Mouse (Mus musculus): ENCODE measurements around the gene Fam208b.

GRCm38 (mm10) chr13:3642049-3642448 lies 31.1 kb upstream of the Fam208b start:
- TF ChIP-seq POLR2A (IDR thresholded peaks at IDR 0.05; ENCODE audit: borderline replicate concordance, extremely low read depth, insufficient read depth, insufficient read length, poor library complexity, severe bottlenecking) (no peak), CTCF (IDR thresholded peaks at IDR 0.05; ENCODE audit: borderline replicate concordance, extremely low read depth, insufficient read depth, insufficient read length) (peak; percentile 30; the same call in 1 of the 2 replicates)
